Mouse (Mus musculus): ENCODE results near the gene Ndufa11. TPM values are rescaled to one million over a fixed set of nuclear protein-coding genes. Genes with fewer than 3 reads are reported as not detected.

Ndufa11 gene
- 494 and 522 TPM in 2 replicates for polyA plus RNA-seq (2014; fragmentation: Nextera tagmentation; extraction: Ambion mirVana)

- Histone ChIP-seq H3K9ac (ENCODE audit: low read length) (peak within 1 kb of the TSS; percentile 95), H3K4me1 (replicated peaks; ENCODE audit: control insufficient read depth, insufficient read depth, low read length) (peaks cover 19% of the 10 kb centered on the region), H3K27ac (ENCODE audit: low read depth) (peak within 1 kb of the TSS; percentile 80), H3K9me3 (ENCODE audit: control insufficient read depth, low read length) (no peaks in the 10 kb centered on the region), H3K27me3 (replicated peaks; ENCODE audit: control insufficient read depth, insufficient read depth, low read length) (no peaks in the 10 kb centered on the region), H3K4me3 (ENCODE audit: low read depth, low read length) (peak within 1 kb of the TSS; percentile 71), H3K4me2 (ENCODE audit: low read length) (peak within 1 kb of the TSS; percentile 90), H3K36me3 (ENCODE audit: control insufficient read depth, insufficient read depth, low read length) (peaks cover 21% of the 10 kb centered on the region)
- under 1% methylated on average over 59 of the region's 59 CpGs for WGBS
- peak; percentile 99 for DNase-seq (ENCODE audit: low spot score)
- ATAC-seq (replicated peaks; ENCODE audit: low FRiP score, low TSS enrichment, low read depth), result peak; percentile 76
Measured at GRCm38 (mm10) chr17:56717363-56718058, at the start of gene Ndufa11, which contains the start of gene Vmac. Gene Ndufa11, plus strand, starts transcription at chr17:56717767. Gene Vmac, minus strand, starts transcription at chr17:56718022.

GRCm38 (mm10) chr17:56668384-56669144 lies 49.0 kb upstream of the Ndufa11 start:
- peak overlapping the region; percentile 58 for H3K4me2 ChIP-seq (ENCODE audit: low read length)
- H3K9ac ChIP-seq (ENCODE audit: low read length), result no peak overlapping the region
- 4% methylated on average over 31 of the region's 31 CpGs for WGBS
- H3K4me3 ChIP-seq (ENCODE audit: low read depth, low read length), result peak overlapping the region; percentile 23
- H3K36me3 ChIP-seq (ENCODE audit: control insufficient read depth, insufficient read depth, low read length), result no peaks in the 10 kb centered on the region
- H3K27me3 ChIP-seq (replicated peaks; ENCODE audit: control insufficient read depth, insufficient read depth, low read length), result no peaks in the 10 kb centered on the region; the same call in 1 of the 2 replicates
- peaks cover 12% of the 10 kb centered on the region; the same call in 1 of the 2 replicates for H3K4me1 ChIP-seq (replicated peaks; ENCODE audit: control insufficient read depth, insufficient read depth, low read length)
- 0 out of 2 replicates have a peak, but pooled peaks have one; percentile 22 for ATAC-seq (replicated peaks; ENCODE audit: low FRiP score, low TSS enrichment, low read depth)
- DNase-seq (ENCODE audit: low spot score), result peak; percentile 96
- no peaks in the 10 kb centered on the region for H3K9me3 ChIP-seq (ENCODE audit: control insufficient read depth, low read length)
- H3K27ac ChIP-seq (ENCODE audit: low read depth), result no peak overlapping the region

GRCm38 (mm10) chr17:56669766-56670165 lies 47.8 kb upstream of the Ndufa11 start:
- no peaks in the 10 kb centered on the region for H3K9me3 ChIP-seq (ENCODE audit: control insufficient read depth, low read length)
- no peak overlapping the region for H3K9ac ChIP-seq (ENCODE audit: low read length)
- ATAC-seq (replicated peaks; ENCODE audit: low FRiP score, low TSS enrichment, low read depth) (no peak), DNase-seq (ENCODE audit: low spot score) (no peak)
- no peak overlapping the region for H3K4me3 ChIP-seq (ENCODE audit: low read depth, low read length)
- H3K4me1 ChIP-seq (replicated peaks; ENCODE audit: control insufficient read depth, insufficient read depth, low read length), result peaks cover 11% of the 10 kb centered on the region
- no peak overlapping the region for H3K27ac ChIP-seq (ENCODE audit: low read depth)
- H3K4me2 ChIP-seq (ENCODE audit: low read length), result no peak overlapping the region
- no peaks in the 10 kb centered on the region for H3K36me3 ChIP-seq (ENCODE audit: control insufficient read depth, insufficient read depth, low read length)
- WGBS, result 85% methylated on average over 8 of the region's 8 CpGs
- no peaks in the 10 kb centered on the region; the same call in 1 of the 2 replicates for H3K27me3 ChIP-seq (replicated peaks; ENCODE audit: control insufficient read depth, insufficient read depth, low read length)

GRCm38 (mm10) chr17:56672941-56673646 lies 44.5 kb upstream of the Ndufa11 start, which contains the start of gene Ranbp3:
Gene Ranbp3, plus strand, starts transcription at chr17:56673294.
- Histone ChIP-seq H3K36me3 (ENCODE audit: control insufficient read depth, insufficient read depth, low read length) (peaks cover 20% of the 10 kb centered on the region), H3K4me2 (ENCODE audit: low read length) (peak within 1 kb of the TSS; percentile 94), H3K4me1 (replicated peaks; ENCODE audit: control insufficient read depth, insufficient read depth, low read length) (peaks cover 12% of the 10 kb centered on the region), H3K4me3 (ENCODE audit: low read depth, low read length) (peak within 1 kb of the TSS; percentile 97), H3K27me3 (replicated peaks; ENCODE audit: control insufficient read depth, insufficient read depth, low read length) (no peaks in the 10 kb centered on the region), H3K27ac (ENCODE audit: low read depth) (peak within 1 kb of the TSS; percentile 83), H3K9me3 (ENCODE audit: control insufficient read depth, low read length) (no peaks in the 10 kb centered on the region), H3K9ac (ENCODE audit: low read length) (peak within 1 kb of the TSS; percentile 94)
- under 1% methylated on average over 57 of the region's 66 CpGs for WGBS
- ATAC-seq (replicated peaks; ENCODE audit: low FRiP score, low TSS enrichment, low read depth) (peak; percentile 88), DNase-seq (ENCODE audit: low spot score) (peak; percentile 97)

- H3K9me3 ChIP-seq (ENCODE audit: control insufficient read depth, low read length), result no peaks in the 10 kb centered on the region
- ATAC-seq (replicated peaks; ENCODE audit: low FRiP score, low TSS enrichment, low read depth), result no peak; the same call in 1 of the 2 replicates
- peaks cover 8% of the 10 kb centered on the region for H3K4me1 ChIP-seq (replicated peaks; ENCODE audit: control insufficient read depth, insufficient read depth, low read length)
- H3K36me3 ChIP-seq (ENCODE audit: control insufficient read depth, insufficient read depth, low read length), result peaks cover 21% of the 10 kb centered on the region
- H3K4me2 ChIP-seq (ENCODE audit: low read length), result peak overlapping the region; percentile 94
- peak overlapping the region; percentile 97 for H3K4me3 ChIP-seq (ENCODE audit: low read depth, low read length)
- DNase-seq (ENCODE audit: low spot score), result peak; percentile 70
- H3K27me3 ChIP-seq (replicated peaks; ENCODE audit: control insufficient read depth, insufficient read depth, low read length), result no peaks in the 10 kb centered on the region
- peak overlapping the region; percentile 76 for H3K27ac ChIP-seq (ENCODE audit: low read depth)
- WGBS, result 1% methylated on average over 36 of the region's 37 CpGs
- H3K9ac ChIP-seq (ENCODE audit: low read length), result peak overlapping the region; percentile 94
Measured at GRCm38 (mm10) chr17:56673647-56674416, 43.7 kb upstream of the Ndufa11 start.

- H3K9me3 ChIP-seq (ENCODE audit: control insufficient read depth, low read length), result no peaks in the 10 kb centered on the region
- H3K36me3 ChIP-seq (ENCODE audit: control insufficient read depth, insufficient read depth, low read length), result peaks cover 59% of the 10 kb centered on the region
- 70% methylated on average over 4 of the region's 4 CpGs for WGBS
- H3K27me3 ChIP-seq (replicated peaks; ENCODE audit: control insufficient read depth, insufficient read depth, low read length), result no peaks in the 10 kb centered on the region
- DNase-seq (ENCODE audit: low spot score) (no peak), ATAC-seq (replicated peaks; ENCODE audit: low FRiP score, low TSS enrichment, low read depth) (no peak)
- H3K4me1 ChIP-seq (replicated peaks; ENCODE audit: control insufficient read depth, insufficient read depth, low read length), result no peaks in the 10 kb centered on the region
- no peak overlapping the region for H3K27ac ChIP-seq (ENCODE audit: low read depth)
- H3K4me3 ChIP-seq (ENCODE audit: low read depth, low read length), result no peak overlapping the region
- H3K4me2 ChIP-seq (ENCODE audit: low read length), result no peak overlapping the region
- H3K9ac ChIP-seq (ENCODE audit: low read length), result no peak overlapping the region
Measured at GRCm38 (mm10) chr17:56681791-56682190, 35.8 kb upstream of the Ndufa11 start.

GRCm38 (mm10) chr17:56682880-56683279 lies 34.7 kb upstream of the Ndufa11 start:
- H3K4me1 ChIP-seq (replicated peaks; ENCODE audit: control insufficient read depth, insufficient read depth, low read length), result no peaks in the 10 kb centered on the region
- H3K27ac ChIP-seq (ENCODE audit: low read depth), result no peak overlapping the region
- H3K9ac ChIP-seq (ENCODE audit: low read length), result no peak overlapping the region
- H3K27me3 ChIP-seq (replicated peaks; ENCODE audit: control insufficient read depth, insufficient read depth, low read length), result no peaks in the 10 kb centered on the region
- 72% methylated on average over 3 of the region's 3 CpGs for WGBS
- peaks cover 59% of the 10 kb centered on the region for H3K36me3 ChIP-seq (ENCODE audit: control insufficient read depth, insufficient read depth, low read length)
- H3K4me3 ChIP-seq (ENCODE audit: low read depth, low read length), result no peak overlapping the region
- DNase-seq (ENCODE audit: low spot score) (no peak), ATAC-seq (replicated peaks; ENCODE audit: low FRiP score, low TSS enrichment, low read depth) (no peak)
- H3K9me3 ChIP-seq (ENCODE audit: control insufficient read depth, low read length), result no peaks in the 10 kb centered on the region
- no peak overlapping the region for H3K4me2 ChIP-seq (ENCODE audit: low read length)
